Mouse (Mus musculus): ENCODE results near the gene Dlg2.
"Not testable (repeated sequence)": the region's sequence is repeated elsewhere in the genome, so short reads cannot be mapped to it uniquely, and the experiment has no call there.

Gene Dlg2

DNA sequence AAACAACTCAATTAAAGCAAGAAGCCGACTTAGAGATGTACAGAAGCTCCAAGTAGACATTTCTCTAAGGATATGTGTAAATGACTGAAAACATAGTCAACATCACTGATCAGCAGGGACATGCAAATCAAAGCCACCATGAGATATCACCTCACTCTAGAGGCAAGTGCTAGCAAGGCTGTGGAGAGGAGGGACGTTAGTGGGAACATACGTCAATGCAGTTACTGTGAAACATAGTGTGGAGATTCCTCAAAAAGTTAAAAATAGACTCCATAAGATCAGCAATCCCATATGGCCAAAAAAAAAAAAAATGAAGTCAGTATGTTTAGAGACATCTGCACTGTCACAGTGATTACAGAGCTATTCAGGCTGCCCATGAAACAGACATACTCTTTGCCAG lies 349.2 kb downstream of the Dlg2 start:
- no peak for DNase-seq (ENCODE audit: inconsistent ontology term)

DNA sequence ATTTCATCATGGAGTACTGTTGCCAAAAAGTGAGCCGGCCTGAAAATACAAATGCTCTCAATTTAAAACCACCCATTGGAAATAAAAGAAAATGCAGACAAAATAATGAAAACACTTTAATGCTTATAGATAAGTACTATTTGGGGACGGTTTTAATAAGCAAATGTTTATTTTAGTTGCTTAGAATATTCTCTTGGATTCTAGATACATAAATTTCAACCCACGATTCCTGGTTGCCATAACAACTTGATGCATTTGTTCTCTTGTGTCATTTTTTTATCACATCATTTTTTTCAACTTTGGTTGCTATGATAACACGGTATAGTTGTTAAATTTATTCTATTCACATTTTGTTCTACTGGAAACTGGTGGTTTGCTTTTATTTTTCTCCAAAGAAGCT lies 364.8 kb downstream of the Dlg2 start:
- DNase-seq (ENCODE audit: inconsistent ontology term) = no peak

GRCm38 (mm10) chr7:90843345-90844293 lies 367.1 kb downstream of the Dlg2 start:
- DNase-seq (ENCODE audit: inconsistent ontology term) = no peak

DNA sequence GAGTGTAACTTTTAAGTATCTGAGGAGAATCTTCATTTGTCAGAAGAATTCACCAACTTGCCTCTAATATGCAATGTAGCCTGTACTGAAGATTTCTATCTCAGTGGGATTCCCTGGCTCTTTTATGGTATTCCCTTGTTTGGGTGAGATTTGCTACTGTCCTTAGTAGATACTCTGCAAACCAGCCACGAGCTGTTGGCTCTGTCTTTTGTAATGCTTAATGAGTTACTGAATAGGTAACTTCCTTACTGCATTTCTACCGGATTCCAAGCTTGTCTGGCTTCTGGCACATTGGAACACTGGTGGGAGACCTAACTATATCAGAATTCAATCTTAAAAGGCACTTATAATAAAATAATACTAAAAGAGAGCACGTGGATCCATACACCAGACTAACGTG lies 400.3 kb downstream of the Dlg2 start:
- not testable (repeated sequence) for DNase-seq (ENCODE audit: inconsistent ontology term)

GRCm38 (mm10) chr7:90882740-90883139 lies 406.3 kb downstream of the Dlg2 start:
- DNase-seq (ENCODE audit: inconsistent ontology term) = no peak

DNA sequence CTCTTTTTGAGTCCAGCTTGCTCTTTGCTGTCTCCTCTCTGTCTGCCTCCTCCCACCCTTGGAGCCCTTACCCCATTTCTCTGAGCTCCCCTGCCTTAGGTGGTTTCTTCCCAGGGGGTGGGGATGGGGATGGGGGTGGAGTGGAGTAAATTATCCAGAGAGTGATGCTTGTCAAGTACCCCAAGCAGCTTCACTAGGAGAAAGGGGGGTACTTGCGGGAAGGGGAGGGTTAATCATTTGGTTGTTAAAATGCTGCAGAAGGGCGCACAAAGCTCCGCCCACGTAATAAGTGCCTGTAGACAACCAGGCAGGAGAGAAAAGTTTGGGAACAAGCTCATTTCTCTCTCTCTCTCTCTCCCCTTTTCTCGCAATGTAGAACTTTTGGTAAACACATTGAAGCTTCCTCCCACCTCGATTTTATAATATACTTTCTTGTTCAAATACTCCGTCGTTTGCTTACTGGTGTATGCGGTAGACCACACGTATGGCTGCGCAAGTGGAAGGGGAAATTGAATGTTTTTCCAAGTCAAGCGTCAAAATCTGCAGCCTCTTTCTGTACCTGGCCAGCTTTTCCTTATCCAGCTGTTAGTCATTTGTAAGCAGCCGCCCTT lies 410.0 kb downstream of the Dlg2 start:
- no peak for DNase-seq (ENCODE audit: inconsistent ontology term)

GRCm38 (mm10) chr7:90887007-90887720 lies 410.7 kb downstream of the Dlg2 start:
- peak; percentile 48 for DNase-seq (ENCODE audit: inconsistent ontology term)

DNA sequence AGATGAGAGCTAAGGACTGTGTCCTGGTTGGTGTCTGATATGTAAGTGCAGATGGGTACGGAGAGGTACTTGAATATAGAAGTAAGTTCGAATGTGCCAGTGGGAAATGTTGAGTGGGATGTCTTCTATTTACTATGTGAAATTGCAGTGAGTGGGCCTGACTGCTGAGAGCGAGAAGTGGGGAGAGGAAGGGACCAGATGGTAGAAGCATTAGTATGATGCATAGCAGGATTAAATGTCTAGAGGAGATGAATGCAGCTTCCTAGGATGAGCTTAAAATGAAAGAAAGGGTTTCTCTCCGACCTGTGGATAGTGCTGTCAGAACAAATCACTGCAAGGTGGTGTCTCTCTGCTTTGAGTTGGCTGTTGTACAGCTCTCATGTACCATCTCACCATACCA lies 451.0 kb downstream of the Dlg2 start:
- DNase-seq (ENCODE audit: inconsistent ontology term) = no peak

- DNase-seq (ENCODE audit: inconsistent ontology term) = no peak
Measured at GRCm38 (mm10) chr7:90940726-90941125, 464.3 kb downstream of the Dlg2 start.

GRCm38 (mm10) chr7:90947073-90947472 lies 470.6 kb downstream of the Dlg2 start:
- DNase-seq (ENCODE audit: inconsistent ontology term) = no peak

- DNase-seq (ENCODE audit: inconsistent ontology term) = no peak
Measured at GRCm38 (mm10) chr7:90949212-90949611, 472.7 kb downstream of the Dlg2 start.

GRCm38 (mm10) chr7:90977241-90977640 lies 500.8 kb downstream of the Dlg2 start:
- no peak for DNase-seq (ENCODE audit: inconsistent ontology term)

DNA sequence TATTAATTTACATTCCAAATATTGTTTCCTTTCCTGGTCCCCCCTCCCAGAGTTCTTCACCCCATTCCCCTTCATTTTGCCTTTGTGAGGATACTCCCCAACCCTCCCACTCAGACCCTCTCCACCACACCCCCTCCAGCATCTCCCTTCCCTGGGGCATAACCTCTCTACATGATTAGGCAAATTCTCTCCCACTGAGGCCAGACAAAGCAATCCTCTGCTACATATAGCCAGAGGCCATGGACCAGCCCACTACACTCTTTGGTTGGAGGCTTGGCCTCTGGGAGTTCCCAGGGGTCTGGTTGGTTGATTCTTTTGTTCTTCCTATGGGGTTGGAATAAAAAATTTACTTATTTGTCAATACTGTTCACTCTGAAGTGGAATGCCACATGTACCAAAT lies 505.6 kb downstream of the Dlg2 start:
- DNase-seq (ENCODE audit: inconsistent ontology term) = no peak

GRCm38 (mm10) chr7:91010655-91011054 lies 534.2 kb downstream of the Dlg2 start:
- DNase-seq (ENCODE audit: inconsistent ontology term) = peak; percentile 17

GRCm38 (mm10) chr7:91044998-91045741 lies 568.7 kb downstream of the Dlg2 start:
- DNase-seq (ENCODE audit: inconsistent ontology term) = no peak

- DNase-seq (ENCODE audit: inconsistent ontology term) = no peak
Measured at GRCm38 (mm10) chr7:91045742-91046098, 569.2 kb downstream of the Dlg2 start.

DNA sequence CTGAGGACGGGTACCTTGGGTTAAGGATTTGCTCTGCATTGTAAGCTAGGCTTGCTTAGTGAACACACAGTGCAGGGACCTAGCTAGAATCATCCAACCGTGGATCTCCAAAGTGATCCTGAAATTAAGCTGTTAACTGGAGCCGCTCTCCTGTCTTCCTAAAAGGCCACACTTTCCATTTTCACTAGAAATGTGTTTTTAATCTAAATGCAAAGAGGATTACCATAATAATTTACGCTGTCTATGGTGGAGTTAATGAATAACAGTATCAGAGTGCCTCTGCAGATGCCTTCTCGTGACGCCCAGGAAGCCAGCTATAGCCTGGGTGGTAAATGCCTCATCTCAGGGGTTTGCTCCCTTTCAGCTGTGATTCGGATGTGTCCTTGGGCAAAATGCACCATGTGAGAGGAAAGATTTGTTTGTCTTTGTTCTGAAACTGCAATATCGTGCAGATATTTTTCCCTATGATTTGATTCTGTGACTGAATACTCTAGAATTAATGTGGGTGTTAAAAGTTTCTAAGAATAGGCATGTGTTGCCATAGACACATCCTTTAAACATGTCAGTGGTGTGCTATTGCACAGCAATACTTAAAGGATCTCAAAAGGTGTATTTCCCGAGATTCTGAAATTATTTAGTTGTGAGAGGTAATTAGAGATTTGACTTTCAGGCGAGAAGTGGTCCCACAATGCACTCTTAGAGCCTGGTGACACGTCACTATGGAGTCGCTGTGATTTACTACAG lies 587.0 kb downstream of the Dlg2 start:
- DNase-seq (ENCODE audit: inconsistent ontology term) = no peak

GRCm38 (mm10) chr7:91071751-91072707 lies 595.6 kb downstream of the Dlg2 start:
- peak; percentile 9 for DNase-seq (ENCODE audit: inconsistent ontology term)

DNA sequence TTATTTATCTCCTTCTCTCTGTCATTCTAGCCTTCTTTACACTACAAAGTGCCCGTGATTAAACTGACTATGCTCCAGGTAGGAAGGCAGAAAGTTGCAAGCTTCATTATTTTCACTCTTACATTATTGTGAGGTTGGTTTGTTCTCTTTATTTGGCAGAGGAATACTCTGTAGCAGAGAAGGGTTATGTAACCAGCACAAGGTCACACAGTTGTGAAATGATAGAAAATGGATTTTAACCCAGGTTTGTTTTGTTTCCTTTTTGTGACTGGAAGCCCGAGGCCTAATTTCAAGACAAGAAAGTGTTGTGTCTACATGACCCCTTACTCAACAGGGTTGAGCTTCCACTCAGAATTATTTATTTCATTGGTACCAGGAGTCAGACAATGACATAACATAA lies 609.6 kb downstream of the Dlg2 start:
- no peak for DNase-seq (ENCODE audit: inconsistent ontology term)

Measured in Muller cell, postnatal 12 days (primary cell).